Mouse (Mus musculus) brain, adult 2 months (tissue): ENCODE results near the gene Hnrnpd.

Source experiments
- DNase-seq: peaks from one replicate; pipeline ENCODE4 v3.0.0; 2011; ENCODE audit warnings: low read depth, low spot score

Hnrnpd gene

DNA sequence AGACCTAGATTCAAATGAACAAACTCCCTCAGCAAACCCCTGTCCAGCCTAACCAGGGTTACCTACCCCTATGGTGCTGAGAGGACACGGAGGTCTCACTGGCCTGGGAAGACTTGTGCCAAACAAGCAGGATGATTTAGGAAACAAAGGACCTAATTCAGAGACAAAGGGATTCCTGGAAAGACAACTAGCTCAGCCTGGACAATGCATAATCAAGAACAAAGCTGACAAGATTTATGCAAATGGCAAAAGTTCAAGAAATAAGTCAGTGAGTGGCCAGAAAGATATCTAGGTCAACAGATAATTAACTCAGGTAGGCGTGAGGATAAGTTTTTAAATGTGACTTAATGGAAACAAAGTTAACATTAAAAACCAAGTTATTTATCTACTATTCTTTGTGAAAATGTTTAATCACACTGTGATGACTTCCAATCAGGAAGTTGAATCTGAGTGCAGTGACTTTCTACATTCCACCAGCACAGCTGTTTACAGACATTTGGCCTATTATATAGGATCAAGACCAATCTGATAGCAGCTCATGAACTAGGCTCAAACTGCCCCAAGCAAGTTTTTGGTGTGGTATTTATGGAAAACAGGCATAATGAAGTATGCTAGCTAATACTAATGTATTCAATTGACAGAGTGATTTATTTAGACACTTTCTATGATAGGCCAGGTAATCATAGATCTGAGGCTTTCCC lies 19.4 kb downstream of the Hnrnpd start:
- no peak for DNase-seq

DNA sequence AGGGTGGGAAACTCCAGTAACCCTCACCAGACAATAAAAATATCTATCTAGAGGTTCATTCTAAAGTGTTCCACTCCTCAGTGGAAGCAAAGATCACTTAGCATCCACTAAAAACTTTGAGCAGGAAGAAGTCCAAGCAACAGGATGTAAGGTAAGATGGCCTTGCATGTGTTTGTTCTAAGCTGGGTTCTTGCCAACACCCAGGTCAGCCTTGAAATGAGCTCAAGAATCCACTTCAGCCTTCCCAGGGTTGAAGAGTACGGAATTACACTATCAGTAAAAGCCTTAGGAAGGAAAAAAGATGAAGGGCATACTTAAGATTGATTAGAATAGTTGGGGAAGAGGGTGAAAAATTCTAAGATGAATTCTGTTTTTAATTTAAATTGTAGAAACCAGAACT lies 20.1 kb downstream of the Hnrnpd start:
- DNase-seq = peak; percentile 10

- DNase-seq = peak; percentile 31
Measured at GRCm38 (mm10) chr5:99953883-99954282, 24.9 kb downstream of the Hnrnpd start.

DNA sequence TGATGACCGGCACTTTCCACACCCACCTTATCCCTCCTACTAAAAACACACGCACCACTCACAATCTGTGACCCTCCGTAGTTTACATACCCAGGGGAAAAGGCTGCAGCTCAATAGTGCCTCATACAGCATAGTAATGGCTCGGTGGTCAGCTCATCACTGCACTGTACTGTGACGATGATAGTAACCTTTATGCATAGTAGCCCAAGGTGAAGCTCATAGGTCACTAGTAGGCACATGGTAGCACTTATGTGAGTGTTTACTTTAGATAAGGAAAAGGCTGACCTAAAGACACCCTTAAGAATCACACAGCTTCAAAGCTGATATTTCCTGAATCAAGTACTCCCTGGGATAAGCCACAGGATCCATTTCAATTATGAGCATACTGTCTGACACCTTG lies 26.2 kb downstream of the Hnrnpd start:
- DNase-seq = no peak

DNA sequence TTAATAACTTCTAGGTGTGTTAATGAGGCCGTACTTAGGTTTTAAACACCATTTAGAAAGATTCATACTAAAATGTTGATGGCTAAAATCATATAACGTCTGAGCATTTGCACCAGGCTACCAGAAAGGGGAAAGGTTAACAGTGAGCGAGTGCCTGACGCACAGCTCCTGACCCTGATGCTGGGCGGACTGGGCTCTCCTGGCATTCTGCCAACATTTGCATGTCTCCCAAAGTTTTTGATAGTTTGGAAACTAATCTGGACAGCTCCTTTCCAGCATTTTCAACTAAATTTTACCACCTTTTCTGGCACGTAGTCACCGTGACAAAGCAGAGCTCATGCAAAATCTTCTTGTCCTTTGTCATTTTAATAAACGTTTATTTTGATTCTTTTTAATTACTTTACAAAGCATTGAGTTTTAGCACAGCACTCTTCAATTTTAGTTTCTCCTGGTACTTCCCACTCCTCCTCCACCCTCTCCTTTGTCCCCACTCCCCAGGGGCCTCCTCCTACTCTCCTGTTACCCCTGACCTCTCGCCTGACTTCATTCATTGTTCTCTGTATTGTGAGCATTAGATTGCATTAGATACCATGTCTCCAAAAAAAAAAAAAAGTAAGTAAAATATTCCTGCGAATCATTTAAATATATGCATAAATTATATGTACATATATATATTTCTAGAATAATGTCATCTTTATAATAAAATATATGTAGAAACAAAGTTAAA lies 36.8 kb downstream of the Hnrnpd start:
- DNase-seq = no peak

GRCm38 (mm10) chr5:99941273-99941672 lies 37.5 kb downstream of the Hnrnpd start:
- no peak for DNase-seq

- DNase-seq = no peak
Measured at GRCm38 (mm10) chr5:99939440-99939839, 39.3 kb downstream of the Hnrnpd start.

GRCm38 (mm10) chr5:99931910-99932309 lies 46.8 kb downstream of the Hnrnpd start:
- DNase-seq = no peak

- peak; percentile 50 for DNase-seq
Measured at GRCm38 (mm10) chr5:99927951-99928350, 50.8 kb downstream of the Hnrnpd start.

DNA sequence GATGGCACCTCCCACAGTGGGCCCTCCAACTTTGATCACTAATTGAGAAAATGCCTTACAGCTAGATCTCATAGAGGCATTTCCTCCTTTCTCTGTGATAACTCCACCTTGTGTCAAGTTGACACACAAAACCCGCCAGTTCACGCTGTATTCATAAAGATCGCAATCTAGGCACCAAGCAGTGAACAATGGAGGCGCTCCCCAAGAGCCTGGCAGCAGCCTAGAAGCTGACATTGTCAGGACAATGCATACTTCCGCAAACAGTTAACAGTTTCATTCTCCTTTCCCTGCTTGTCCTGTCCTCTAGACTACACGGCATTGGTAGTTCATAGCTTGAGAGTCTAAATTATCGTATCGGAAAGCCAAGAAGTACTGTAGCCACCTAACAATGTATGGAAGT lies 56.7 kb downstream of the Hnrnpd start:
- no peak for DNase-seq

- no peak for DNase-seq
Measured at GRCm38 (mm10) chr5:99915494-99915893, 63.2 kb downstream of the Hnrnpd start.

- DNase-seq = peak; percentile 96
Measured at GRCm38 (mm10) chr5:99906181-99906956, 72.4 kb downstream of the Hnrnpd start, which contains the start of gene Vamp9. Gene Vamp9, plus strand, starts transcription at chr5:99906254.
